Mouse (Mus musculus): ENCODE data around the gene Tfe3.
A peak's percentile ranks its signal among the peaks of the same experiment; 100 is the strongest.
"Not testable (repeated sequence)": the region's sequence is repeated elsewhere in the genome, so short reads cannot be mapped to it uniquely, and the experiment has no call there.

Tfe3 gene

GRCm38 (mm10) chrX:7762137-7762920 lies at the start of gene Tfe3:
TSS of gene Tfe3 (plus strand) at chrX:7762560.
- peak; percentile 82 for DNase-seq (ENCODE audit: low read depth, low spot score)

DNA sequence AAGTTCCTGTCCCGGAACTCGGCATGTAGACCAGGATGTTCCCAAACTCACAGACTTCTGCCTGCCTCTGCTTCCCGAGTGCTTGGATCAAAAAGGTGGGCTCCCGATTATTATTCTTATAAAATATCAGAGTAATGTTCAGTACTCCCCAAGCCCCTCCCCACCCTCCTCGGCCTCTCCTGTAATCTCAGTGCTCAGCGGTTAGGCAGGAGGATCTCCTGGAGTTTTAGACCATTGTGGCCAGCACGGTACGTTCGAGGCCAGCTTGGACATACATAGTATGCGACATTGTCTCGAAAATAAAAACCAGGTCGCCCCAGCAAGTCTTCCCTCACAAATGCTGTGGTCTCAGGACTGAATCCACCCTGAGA lies 48.6 kb upstream of the Tfe3 start:
- DNase-seq (ENCODE audit: low read depth, low spot score): not testable (repeated sequence)

GRCm38 (mm10) chrX:7714135-7714899 lies 48.0 kb upstream of the Tfe3 start, which contains the start of gene Wdr45:
TSS of gene Wdr45 (plus strand) at chrX:7714333.
- peak; percentile 87 for DNase-seq (ENCODE audit: low read depth, low spot score)

DNA sequence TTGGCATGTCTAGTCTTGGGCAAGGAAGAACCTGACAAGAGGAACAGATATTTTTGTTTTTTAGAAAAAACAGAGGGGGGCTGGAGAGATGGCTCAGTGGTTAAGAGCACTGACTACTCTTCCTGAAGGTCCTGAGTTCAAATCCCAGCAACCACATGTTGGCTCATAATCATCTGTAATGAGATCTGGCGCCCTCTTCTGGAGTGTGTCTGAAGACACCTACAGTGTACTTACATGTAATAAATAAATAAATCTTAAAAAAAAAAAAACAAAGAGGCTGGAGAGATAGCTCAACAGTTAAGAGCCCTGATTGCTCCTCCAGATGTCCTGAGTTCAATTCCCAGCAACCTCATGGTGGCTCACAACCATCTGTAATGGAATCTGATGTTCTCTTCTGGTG lies 46.3 kb upstream of the Tfe3 start:
- DNase-seq (ENCODE audit: low read depth, low spot score): not testable (repeated sequence)

- DNase-seq (ENCODE audit: low read depth, low spot score): peak; percentile 41
Measured at GRCm38 (mm10) chrX:7721514-7722281, 40.7 kb upstream of the Tfe3 start, which contains the start of gene Gm45208. TSS of gene Gm45208 (plus strand) at chrX:7722245.

GRCm38 (mm10) chrX:7722282-7722611 lies 40.1 kb upstream of the Tfe3 start:
- DNase-seq (ENCODE audit: low read depth, low spot score): no peak

DNA sequence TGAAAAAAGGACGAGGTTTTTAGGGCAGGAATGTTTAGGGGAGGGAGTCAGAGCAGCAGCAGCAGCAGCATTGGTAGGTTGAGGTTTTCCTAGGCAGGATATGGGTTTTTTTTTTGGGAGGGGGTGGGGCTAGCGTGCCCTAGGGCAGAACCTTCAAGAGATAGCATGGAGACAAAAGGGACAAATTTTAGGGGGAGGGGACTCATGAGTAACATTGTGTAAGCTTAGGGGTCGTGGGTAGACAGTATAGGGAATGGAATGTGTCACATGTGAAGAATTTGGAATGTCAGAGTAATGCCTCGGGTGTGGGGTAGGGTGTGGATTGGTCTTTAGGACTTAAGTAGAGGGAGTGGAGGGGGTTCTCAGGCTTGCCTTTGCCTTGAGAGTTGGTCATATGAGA lies 39.7 kb upstream of the Tfe3 start:
- no peak for DNase-seq (ENCODE audit: low read depth, low spot score)

GRCm38 (mm10) chrX:7724135-7724534 lies 38.2 kb upstream of the Tfe3 start:
- no peak for DNase-seq (ENCODE audit: low read depth, low spot score)

DNA sequence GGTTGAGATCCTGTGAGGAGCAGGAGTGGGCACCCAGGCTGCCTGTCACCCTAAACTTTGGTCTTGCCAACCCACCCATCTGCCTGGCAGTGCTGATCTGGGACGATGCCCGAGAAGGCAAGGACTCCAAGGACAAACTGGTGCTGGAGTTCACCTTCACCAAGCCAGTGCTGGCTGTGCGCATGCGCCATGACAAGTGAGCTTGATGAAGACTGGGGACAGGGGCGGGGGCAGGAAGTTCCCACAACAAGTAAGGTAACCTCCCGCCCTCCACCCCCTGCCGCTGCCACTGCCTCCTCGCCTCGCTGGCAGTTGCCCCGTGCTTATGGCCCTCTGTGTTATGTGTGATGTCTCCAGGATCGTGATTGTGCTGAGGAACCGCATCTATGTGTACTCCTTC lies 36.5 kb upstream of the Tfe3 start:
- DNase-seq (ENCODE audit: low read depth, low spot score): no peak

- no peak for DNase-seq (ENCODE audit: low read depth, low spot score)
Measured at GRCm38 (mm10) chrX:7727176-7727575, 35.2 kb upstream of the Tfe3 start.

GRCm38 (mm10) chrX:7728215-7728921 lies 34.0 kb upstream of the Tfe3 start, which contains the start of gene Praf2:
TSS of gene Praf2 (plus strand) at chrX:7728439.
- peak; percentile 70 for DNase-seq (ENCODE audit: low read depth, low spot score)

GRCm38 (mm10) chrX:7728922-7729265 lies 33.5 kb upstream of the Tfe3 start:
- no peak for DNase-seq (ENCODE audit: low read depth, low spot score)

- no peak for DNase-seq (ENCODE audit: low read depth, low spot score)
Measured at GRCm38 (mm10) chrX:7733571-7734156, 28.7 kb upstream of the Tfe3 start.

GRCm38 (mm10) chrX:7739336-7740081 lies 22.9 kb upstream of the Tfe3 start:
- no peak for DNase-seq (ENCODE audit: low read depth, low spot score)

- DNase-seq (ENCODE audit: low read depth, low spot score): no peak
Measured at GRCm38 (mm10) chrX:7740082-7740819, 22.1 kb upstream of the Tfe3 start.

- DNase-seq (ENCODE audit: low read depth, low spot score): no peak
Measured at GRCm38 (mm10) chrX:7741103-7741502, 21.3 kb upstream of the Tfe3 start.

GRCm38 (mm10) chrX:7743470-7743869 lies 18.9 kb upstream of the Tfe3 start:
- no peak for DNase-seq (ENCODE audit: low read depth, low spot score)

DNA sequence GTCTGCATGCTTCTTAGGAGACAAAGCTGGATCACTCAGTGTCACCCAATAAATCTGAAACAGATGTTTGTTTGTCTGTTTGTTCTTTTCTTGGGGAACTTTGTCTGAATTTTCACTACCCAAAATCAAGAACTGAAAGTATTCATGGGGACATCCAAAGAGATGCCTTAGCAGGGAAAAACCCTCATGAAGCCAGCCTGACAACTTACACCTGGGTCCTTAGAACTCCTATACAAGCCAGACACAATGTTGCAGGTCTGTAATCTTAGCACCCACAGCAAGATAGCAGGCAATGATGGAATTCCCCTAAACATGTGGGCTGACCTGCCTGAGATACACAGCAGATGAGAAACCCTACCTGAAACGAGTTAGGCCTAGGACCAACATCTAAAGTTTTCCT lies 17.4 kb upstream of the Tfe3 start:
- no peak for DNase-seq (ENCODE audit: low read depth, low spot score)

- no peak for DNase-seq (ENCODE audit: low read depth, low spot score)
Measured at GRCm38 (mm10) chrX:7745429-7745828, 16.9 kb upstream of the Tfe3 start.
